Mouse (Mus musculus) adrenal gland (tissue): ENCODE results near the gene Eml4.

ENCODE experiments used
- intact Hi-C: fragments of 180-260 bp; cut with DNase I; formaldehyde crosslinking; loops from one replicate; pipeline ENCODE4 v1.15.1; 2025
- long read RNA-seq, 2 experiments: library from polyadenylated mRNA; unstranded; transcript quantifications; one replicate each; pipeline ENCODE4 v2.0.0; 2020; ENCODE audit warnings: borderline replicate concordance in 1 of 2; ENCODE audit not compliant: insufficient replicate concordance in 1 of 2

Gene Eml4
- long read RNA-seq, experiment 1, full-length matches to known transcripts, result 1 of 12 reads
- long read RNA-seq, experiment 1, partial matches to known transcripts, result 10 of 12 reads
- long read RNA-seq, experiment 1, other reads (novel, unspliced or antisense), result 1 of 12 reads
- long read RNA-seq, experiment 2, partial matches to known transcripts, result 20 of 23 reads
- long read RNA-seq, experiment 2, other reads (novel, unspliced or antisense), result 3 of 23 reads

GRCm38 (mm10) chr17:83350379-83351091, at the start of gene Eml4:
TSS of gene Eml4 (plus strand) at chr17:83350931.
- intact Hi-C loops, result loop anchor here (5.0 kb wide), 1 partner anchor 73 kb away; no protein-coding TSS in a partner anchor

- intact Hi-C loops, result no loop called here
Measured at GRCm38 (mm10) chr17:83301433-83301832, 49.3 kb upstream of the Eml4 start.

GRCm38 (mm10) chr17:83304089-83304822, 46.5 kb upstream of the Eml4 start:
- intact Hi-C loops, result no loop called here

GRCm38 (mm10) chr17:83306964-83307640, 43.6 kb upstream of the Eml4 start:
- intact Hi-C loops, result no loop called here

DNA sequence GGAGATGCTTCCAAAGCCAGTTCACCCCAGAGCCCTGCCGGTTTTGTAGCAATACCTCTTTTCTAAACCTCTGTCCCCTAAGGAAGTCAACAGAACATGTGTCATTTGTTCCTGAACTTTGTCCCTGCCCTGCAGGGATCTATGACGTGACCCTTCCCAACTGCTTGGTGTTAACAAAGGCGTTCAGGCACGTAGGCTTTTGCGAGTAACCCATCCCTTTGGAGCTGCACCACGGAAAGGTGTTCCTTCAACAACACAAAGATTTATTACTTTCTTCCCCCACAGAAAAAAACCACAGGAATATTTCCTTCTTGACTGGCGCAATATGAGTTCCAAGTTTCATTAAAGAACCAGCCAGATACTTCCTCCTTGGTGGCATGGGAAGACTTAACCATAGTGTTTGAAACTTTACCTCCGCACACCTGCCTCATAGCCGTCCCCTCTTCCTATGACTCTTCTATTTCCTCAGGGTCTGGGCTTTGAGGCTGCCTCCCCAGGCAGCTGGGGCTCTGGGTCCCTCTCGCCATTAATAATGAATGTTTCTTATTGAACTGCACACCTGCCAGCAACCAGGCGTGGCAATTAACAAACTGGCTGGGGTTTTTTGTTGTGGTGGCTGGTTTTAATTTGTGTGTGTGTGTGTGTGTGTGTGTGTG, 43.0 kb upstream of the Eml4 start:
- intact Hi-C loops, result no loop called here

GRCm38 (mm10) chr17:83308451-83308850, 42.3 kb upstream of the Eml4 start:
- intact Hi-C loops, result no loop called here

DNA sequence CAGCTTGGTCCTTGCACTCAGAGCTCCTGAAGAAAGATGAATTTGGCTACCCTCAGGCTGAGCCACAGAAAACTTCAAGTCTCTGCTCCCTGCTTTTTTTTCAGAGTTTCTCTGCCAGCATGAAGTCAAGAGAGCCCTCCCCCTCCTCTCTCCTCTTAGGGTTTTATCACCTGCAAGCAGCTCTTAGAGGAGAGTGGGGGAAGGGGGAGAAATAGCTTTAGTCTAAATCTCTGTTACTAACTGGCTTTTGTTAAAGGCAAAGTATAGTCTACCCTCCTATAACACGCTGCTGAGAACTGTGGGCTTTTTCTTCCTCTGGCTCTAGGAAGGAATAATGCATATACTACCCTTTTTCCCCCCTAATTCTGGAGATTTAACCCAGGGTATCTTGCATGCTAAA, 41.5 kb upstream of the Eml4 start:
- intact Hi-C loops, result no loop called here

GRCm38 (mm10) chr17:83311806-83312205, 38.9 kb upstream of the Eml4 start:
- intact Hi-C loops, result no loop called here

DNA sequence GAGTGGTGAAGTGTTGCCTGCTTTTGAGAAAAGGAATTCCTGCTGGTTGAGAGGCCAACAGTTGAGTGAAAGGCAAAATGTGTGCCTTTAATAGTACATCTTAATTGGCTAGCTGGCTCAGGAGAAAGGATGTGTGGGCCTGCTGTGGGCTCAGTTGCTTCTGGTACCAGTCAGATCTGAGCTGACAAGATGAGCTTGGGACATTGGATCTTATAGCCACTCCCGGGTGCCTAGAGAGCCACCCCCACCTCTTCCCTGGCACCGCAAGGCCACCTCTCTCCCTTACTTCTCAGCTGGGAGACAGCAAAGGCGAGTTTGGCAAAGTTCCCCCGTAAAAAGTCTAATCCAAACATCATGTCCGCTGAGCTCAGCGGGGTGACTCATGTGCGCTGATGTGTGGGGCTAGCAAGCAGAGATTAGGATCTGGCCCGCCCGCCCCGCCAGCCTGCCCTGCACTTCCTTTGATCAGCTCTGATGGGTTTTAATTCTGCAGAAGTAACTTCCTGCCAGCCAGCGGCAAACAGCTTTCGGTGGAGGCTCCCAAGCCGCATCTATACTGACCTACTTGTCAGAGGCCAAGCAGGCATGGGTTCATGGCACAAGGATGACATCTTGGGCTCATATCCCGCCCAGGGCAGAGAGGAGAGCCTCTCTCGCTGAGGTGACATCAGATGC, 38.4 kb upstream of the Eml4 start:
- intact Hi-C loops, result no loop called here

DNA sequence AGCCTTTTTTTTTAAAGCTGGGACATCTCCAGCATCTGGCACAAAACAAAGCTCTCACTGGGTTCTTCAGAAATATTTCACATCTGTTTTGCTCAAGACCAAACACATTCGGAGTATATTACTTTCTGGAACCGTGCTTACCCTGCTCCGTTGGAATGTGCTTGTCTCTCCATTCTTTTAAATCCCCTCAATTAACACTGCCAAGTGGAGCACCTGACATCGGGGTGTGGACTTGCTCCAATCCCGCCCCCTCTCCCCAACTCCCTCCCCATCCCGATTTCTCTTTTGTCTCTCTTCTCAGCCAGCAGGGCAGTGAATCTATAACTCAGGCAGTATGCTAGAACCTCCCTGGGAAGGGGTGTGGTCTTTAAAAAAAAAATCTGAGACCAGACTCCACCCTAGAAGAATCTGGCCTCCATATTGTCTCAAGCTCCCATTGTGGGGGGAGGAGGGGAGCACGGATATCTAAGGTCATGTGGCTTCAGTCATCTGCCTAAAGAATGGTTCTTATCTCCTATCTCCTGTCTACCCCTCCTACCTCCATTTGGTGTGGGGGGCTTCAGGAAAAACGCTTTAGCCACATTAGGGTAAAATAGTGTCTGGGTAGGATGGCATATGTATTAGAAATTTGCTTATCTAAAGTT, 37.6 kb upstream of the Eml4 start:
- intact Hi-C loops, result no loop called here

- intact Hi-C loops, result no loop called here
Measured at GRCm38 (mm10) chr17:83315476-83315875, 35.3 kb upstream of the Eml4 start.

DNA sequence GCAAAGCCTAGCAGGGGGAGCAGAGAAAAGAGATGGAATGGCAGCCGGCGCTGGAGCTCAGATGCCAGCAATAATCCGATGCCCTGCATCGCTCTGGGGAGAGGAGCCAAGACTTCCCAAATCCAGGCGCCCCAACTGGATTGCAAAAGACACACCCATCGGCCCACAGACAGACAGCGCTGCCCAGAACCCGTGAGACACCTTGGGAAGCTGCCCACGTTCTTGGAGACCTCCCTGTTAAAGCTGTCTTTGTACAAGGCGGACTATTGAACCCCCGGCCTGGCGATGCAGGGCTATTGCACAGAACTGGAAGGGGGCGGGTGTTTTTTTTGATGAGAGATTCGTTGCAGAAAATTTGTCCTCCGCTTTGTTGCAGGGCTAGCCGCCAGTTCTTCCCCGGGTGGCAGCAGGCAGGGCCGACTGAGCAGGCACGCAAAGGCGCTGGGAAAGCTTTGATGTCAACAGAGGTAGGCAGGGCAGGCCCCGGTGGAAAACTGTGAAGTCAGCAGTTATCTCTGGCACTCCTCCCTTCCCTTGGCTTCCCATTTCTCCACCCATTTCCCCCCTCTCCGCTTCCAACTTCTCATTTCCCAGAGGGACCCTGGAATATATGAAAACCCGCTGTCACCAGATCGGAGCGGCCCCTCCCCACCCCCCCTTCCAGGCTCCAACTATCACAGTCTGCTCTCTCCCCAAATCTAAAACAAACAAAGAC, 28.0 kb upstream of the Eml4 start:
- intact Hi-C loops, result no loop called here

- intact Hi-C loops, result no loop called here
Measured at GRCm38 (mm10) chr17:83323410-83324268, 27.1 kb upstream of the Eml4 start.

DNA sequence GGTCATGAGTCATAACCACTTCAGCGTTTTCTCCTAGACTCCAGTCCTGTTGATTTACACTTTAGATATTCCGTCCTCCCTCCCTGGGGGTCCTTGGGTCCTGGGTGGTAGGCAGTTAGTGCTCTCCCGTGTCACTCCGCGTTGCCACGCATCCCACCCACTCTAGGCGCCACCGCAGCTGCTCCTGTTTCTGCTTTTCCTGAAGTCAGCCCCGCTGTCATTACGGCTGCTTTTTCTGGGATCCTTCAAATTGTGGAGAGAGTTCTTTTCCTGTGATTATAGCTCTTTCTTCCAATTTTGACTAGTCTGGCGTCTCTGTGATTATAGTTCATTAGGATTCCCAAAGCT, 26.5 kb upstream of the Eml4 start:
- intact Hi-C loops, result no loop called here

DNA sequence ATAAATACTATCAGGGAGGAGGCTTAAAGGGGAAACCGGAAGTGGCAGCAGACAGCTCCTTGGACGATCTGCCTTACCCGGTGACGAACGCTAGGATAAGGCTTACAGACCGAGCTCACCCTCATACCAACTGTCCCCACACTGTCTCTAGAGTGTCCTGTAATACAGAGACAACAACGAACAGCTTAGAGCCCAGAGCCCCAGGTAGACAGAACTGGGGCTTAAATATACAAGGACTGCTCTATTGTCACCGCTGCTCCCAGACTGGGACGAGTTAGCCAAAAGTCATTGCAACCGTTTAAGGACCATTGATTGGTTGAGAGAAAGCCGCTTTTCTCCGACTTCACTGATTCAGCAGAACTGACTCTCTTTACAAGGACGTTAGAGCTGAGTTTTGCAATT, 15.5 kb upstream of the Eml4 start:
- intact Hi-C loops, result no loop called here

GRCm38 (mm10) chr17:83337051-83337898, 13.5 kb upstream of the Eml4 start:
- intact Hi-C loops, result no loop called here

- intact Hi-C loops, result no loop called here
Measured at GRCm38 (mm10) chr17:83339368-83340085, 11.2 kb upstream of the Eml4 start.
